Mouse (Mus musculus): ENCODE measurements around the gene Hist2h2ac.
"Not testable (repeated sequence)": the region's sequence is repeated elsewhere in the genome, so short reads cannot be mapped to it uniquely, and the experiment has no call there.

Hist2h2ac gene

GRCm38 (mm10) chr3:96230404-96230803, 9.7 kb upstream of the Hist2h2ac start:
- DNase-seq (ENCODE audit: low spot score in 2 of 2): no peak

- DNase-seq (ENCODE audit: low spot score in 2 of 2): no peak
Observed at GRCm38 (mm10) chr3:96228828-96229227, 8.1 kb upstream of the Hist2h2ac start.

GRCm38 (mm10) chr3:96226695-96227648, 6.3 kb upstream of the Hist2h2ac start:
- DNase-seq (ENCODE audit: low spot score in 2 of 2): no peak

DNA sequence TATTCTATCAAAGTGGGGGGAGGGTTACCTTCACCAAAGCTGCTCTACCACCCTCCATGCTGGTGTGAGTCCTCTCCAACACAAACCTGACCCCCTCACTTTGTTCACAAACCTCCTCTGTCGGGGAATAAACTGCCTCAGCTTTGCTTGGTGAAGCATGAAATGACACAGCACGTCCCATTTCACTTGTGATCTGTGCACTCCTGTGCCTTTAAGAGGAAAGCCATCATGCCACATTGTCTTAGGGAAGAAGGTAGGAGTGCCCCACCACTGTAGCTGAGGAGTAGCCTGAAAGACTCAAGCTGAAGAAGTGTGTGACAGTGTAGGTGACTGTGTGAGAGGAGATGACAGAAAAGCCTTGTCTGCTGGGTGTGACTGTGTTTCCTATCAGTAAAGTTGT, 4.7 kb upstream of the Hist2h2ac start:
- DNase-seq (ENCODE audit: low spot score in 2 of 2): no peak

DNA sequence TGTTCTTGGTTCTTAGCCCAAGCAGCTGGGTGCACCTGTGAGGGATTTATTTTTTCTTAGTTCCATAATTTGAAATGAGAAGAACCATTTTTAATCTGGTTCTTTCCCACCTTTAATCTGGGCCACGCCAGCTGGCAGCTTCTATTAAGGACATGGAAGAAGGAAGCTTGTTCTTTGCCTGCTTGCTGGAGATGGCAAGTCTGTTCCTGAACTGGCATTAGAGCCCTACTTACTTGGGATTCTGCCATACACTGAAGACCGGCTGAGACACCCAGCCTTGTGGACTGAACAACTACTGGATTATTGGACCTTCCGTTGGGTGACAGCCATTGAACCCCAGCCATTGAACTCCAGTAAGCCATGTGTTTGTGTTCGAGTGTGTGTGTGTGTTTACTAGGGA, 2.1 kb upstream of the Hist2h2ac start:
- no peak for DNase-seq (ENCODE audit: low spot score in 2 of 2)

GRCm38 (mm10) chr3:96221640-96222038, 959 bp upstream of the Hist2h2ac start:
- no peak for DNase-seq (ENCODE audit: low spot score in 2 of 2)

DNA sequence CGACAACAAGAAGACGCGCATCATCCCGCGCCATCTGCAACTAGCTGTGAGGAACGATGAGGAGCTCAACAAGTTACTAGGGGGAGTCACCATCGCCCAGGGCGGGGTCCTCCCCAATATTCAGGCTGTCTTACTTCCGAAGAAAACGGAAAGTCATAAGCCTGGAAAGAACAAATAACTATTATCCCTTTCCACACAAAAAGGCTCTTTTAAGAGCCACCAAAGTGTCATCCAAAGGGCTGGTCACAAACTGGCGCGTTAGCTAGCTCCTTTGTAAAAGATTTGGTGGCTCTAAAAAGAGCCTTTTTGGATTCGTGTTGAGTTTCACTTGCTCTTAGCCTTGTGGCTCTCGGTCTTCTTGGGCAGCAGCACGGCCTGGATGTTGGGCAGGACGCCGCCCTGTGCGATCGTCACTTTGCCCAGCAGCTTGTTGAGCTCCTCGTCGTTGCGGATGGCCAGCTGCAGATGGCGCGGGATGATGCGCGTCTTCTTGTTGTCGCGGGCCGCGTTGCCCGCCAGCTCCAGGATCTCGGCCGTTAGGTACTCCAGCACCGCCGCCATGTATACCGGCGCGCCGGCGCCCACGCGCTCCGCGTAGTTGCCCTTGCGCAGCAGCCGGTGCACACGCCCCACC, 432 bp downstream of the Hist2h2ac start:
- DNase-seq (ENCODE audit: low spot score in 2 of 2): not testable (repeated sequence)

DNA sequence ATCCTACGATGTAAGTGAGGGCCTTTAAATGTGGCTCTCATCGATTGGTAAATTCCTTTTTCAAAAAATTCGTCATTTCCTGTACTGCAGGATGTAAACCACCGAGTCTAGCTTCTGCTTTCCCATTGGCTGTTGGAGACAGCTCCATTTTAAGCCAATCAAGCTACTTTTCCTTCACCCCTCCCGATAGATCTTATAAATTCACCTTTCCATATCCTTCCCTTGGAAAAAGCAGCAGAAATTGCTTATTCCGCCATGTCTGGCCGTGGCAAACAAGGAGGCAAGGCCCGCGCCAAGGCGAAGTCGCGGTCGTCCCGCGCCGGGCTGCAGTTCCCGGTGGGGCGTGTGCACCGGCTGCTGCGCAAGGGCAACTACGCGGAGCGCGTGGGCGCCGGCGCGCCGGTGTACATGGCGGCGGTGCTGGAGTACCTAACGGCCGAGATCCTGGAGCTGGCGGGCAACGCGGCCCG, 984 bp downstream of the Hist2h2ac start, which contains the start of the genes Bola1 and Hist2h2ab:
Gene Bola1, minus strand, starts transcription at position 49 of the 470 bp plus-strand sequence.
Gene Hist2h2ab, plus strand, starts transcription at position 205 of the 470 bp plus-strand sequence.
- DNase-seq (ENCODE audit: low spot score in 2 of 2): peak; percentile 83 to 87

GRCm38 (mm10) chr3:96219191-96219641, 1.5 kb downstream of the Hist2h2ac start:
- peak in 1 of 2 experiments; percentile 45 for DNase-seq (ENCODE audit: low spot score in 2 of 2)

GRCm38 (mm10) chr3:96209242-96209641, 11.4 kb downstream of the Hist2h2ac start:
- no peak for DNase-seq (ENCODE audit: low spot score in 2 of 2)

GRCm38 (mm10) chr3:96207819-96208218, 12.9 kb downstream of the Hist2h2ac start:
- DNase-seq (ENCODE audit: low spot score in 2 of 2): no peak

DNA sequence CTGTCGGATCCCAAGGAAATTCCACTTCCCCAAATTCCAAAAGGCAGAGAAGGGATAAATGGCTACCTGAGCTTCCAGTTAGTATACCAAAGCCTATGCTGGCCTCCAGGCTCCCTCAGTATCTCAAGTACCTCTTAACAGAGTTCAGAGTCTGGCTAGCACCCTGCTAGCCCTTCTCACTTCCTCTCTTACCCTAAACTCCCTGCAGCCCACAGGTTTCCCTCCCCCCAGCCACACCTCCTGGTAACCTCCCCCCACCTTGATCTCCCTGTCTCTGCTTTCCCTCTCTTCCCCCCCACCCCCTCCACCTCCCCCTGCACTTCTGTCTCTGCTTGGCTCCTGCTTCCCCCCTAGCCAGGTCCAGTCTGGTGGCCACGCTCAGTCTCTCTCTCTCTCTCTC, 20.9 kb downstream of the Hist2h2ac start:
- no peak for DNase-seq (ENCODE audit: low spot score in 2 of 2)

DNA sequence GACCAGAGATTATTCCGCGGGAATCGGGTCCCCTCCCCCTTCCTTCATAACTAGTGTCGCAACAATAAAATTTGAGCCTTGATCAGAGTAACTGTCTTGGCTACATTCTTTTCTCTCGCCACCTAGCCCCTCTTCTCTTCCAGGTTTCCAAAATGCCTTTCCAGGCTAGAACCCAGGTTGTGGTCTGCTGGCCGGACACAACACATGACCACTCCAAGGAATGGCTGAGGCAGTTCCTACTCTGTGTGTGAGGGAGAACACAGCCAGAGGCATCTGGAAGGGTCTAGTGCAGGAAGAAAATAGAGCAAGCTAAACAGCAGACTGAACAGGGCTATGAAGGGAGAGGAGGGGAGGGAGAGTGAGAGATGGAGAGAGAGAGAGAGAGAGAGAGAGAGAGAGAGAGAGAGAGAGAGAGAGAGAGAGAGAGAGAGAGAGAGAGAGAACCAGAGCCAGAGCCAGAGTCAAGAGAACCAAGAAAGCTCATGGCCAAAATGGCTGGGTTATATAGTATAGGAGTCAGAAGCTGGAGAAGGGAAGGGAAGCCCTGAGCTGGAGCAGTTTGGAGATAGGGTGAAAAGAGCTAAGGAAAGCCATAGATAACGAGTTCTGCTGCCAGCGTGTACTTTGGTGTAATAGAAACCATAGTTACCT, 22.0 kb downstream of the Hist2h2ac start:
- DNase-seq (ENCODE audit: low spot score in 2 of 2): not testable (repeated sequence)

- no peak for DNase-seq (ENCODE audit: low spot score in 2 of 2)
Observed at GRCm38 (mm10) chr3:96198181-96198580, 22.5 kb downstream of the Hist2h2ac start.

DNA sequence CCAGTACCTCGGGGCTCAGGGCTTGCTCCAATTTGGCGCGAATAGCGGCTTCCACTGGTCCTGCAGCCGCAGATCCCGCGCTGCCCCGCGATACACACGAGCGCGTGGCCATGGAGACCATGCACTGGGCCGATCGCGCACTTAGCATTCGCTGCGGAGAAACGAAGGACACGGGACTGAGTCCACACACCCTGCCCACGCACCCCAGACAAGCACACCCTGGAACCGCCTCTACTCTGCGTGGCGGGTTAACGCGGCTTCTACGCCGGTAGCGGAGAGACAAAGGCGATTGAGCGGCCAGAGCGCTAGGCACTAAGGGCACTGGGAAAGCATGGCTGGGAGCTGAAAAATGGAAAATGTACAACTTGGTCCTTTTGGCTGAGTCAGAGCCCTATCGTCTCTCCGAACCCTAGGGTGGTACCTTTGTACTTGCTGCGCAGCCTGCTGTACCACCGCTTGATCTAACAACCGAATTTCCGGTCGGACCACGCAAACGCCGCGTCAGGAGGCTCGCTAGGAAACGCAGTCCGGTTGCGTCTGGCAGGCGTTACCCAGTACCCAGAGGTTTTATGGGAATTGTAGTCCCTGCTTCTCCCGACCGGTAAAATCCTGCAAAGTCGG, 23.4 kb downstream of the Hist2h2ac start:
- peak; percentile 86 to 94 for DNase-seq (ENCODE audit: low spot score in 2 of 2)

DNA sequence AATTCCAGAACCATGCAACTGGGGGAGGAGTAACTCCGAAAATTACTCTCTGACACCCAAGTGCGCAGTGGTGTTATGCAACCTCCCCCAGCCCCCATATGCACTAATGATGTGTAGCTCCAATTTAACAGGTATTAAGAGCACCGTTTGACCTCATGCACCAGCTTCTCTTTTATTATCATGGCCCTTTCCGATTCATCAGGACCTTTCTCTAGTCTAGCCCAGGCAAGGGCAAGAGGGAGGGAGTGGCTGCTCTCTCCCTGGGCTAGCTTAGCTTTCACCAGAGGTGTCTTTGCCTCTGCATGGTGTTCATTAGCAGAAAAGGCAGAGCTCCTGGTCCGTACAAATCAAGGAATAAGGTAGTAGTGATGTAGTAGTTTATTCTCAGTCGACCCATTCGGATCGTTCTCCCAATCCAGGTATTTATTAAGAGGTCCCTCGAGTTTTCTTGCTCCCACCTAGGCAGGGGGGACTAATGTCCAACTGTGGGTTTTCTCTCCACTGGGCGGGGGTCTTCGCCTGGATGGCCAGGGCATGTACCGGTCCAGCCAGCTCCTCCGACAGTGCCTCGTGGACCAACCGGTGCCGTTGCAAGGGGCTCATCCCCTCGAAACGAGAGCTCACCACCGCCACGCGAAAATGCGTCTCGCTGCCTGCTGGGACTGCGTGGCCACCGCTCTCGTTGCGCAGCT, 24.1 kb downstream of the Hist2h2ac start:
- no peak for DNase-seq (ENCODE audit: low spot score in 2 of 2)

DNA sequence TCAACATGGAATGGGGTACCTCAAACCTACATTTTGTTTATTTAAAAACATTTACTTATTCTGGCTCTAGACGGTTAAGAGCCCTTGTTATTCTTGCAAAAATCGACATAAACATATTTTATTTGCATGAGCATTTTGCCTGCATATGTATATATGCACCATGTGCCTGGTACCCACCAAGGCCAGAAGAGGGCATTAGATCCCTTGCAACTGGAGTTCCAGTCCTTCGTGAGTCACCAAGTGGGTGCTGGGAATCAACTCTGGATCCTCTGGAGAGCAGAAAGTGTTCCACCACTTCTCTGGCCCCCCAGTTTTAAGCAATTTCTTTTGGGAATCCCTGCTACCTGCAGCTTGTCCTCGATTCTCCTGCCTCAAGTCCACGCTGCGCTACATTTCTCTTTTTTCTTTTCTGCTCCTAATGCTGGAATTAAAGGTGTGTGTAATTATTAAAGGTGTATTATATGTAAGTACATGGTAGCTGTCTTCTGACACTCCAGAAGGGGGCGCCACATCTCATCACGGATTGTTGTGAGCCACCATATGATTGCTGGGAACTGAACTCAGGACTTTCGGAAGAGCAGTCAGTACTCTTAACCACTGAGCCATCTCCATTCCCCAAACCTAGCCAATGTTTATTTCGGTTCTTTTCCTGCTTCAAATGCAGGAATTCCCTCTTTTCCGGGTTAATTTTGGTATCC, 24.9 kb downstream of the Hist2h2ac start:
- no peak for DNase-seq (ENCODE audit: low spot score in 2 of 2)

GRCm38 (mm10) chr3:96194966-96195365, 25.7 kb downstream of the Hist2h2ac start:
- DNase-seq (ENCODE audit: low spot score in 2 of 2): no peak

- no peak for DNase-seq (ENCODE audit: low spot score in 2 of 2)
Observed at GRCm38 (mm10) chr3:96192977-96193376, 27.7 kb downstream of the Hist2h2ac start.

DNA sequence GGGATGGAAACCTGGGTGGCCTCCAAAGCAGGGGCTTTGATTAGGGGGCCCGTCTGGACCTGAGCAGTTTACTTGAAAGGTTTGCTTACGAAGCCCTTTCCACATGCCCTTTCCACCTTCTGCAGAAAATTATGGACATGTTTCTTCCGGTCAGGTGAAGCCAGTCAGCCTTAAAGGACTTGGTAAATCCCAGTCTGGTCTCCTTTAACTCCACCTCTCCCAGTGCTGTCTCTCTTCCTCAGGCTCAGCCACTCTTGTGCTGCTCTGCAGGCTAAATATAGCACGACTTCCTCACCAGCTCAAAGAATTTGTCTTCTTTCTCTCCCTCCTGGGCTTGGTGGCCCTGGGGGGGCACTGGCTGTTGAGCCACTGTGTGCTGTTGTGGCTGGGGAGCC, 38.3 kb downstream of the Hist2h2ac start:
- peak in 1 of 2 experiments; percentile 48 for DNase-seq (ENCODE audit: low spot score in 2 of 2)
